Mouse (Mus musculus): ENCODE results near the gene Ctla2a. TPM values are rescaled to one million over a fixed set of nuclear protein-coding genes. Genes with fewer than 3 reads are reported as not detected.
"Not testable (repeated sequence)": the region's sequence is repeated elsewhere in the genome, so short reads cannot be mapped to it uniquely, and the experiment has no call there.

The Ctla2a gene
- polyA plus RNA-seq, 1 experiment from 2014 or later = 42.9 TPM

DNA sequence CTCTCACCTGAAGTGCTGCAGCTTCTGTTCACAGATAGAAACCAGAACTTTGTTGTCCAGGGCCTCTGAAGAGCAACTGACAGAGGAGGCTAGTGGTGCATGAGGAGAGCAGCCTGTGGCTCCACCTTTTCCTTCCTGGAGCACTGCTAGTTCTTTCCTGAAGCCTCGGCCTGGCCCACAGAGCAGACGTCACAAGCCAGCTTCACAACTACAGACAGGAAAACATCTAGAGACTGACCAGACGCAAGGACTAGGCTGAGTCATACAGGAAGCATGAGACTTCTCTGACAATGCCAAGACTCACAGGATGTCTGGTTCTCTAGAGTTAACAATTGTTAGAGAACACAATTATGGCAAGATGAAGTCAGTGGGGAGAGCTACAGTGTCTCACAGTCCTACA is 39.1 kb downstream of the Ctla2a start, which contains the start of gene Ctla2b:
Gene Ctla2b (minus strand): TSS at position 120 of the 400 bp plus-strand sequence.
- Histone ChIP-seq H3K9me3 (replicated peaks; ENCODE audit: low read length) (no peaks in the 10 kb centered on the region), H3K27ac (no peak within 1 kb of the TSS), H3K27me3 (ENCODE audit: insufficient read depth, low read length) (no peaks in the 10 kb centered on the region), H3K4me3 (replicated peaks; ENCODE audit: low read depth, low read length) (no peak within 1 kb of the TSS), H3K36me3 (ENCODE audit: insufficient read depth, low read length) (no peaks in the 10 kb centered on the region), H3K4me1 (replicated peaks; ENCODE audit: insufficient read depth, low read length) (no peaks in the 10 kb centered on the region), H3K9ac (ENCODE audit: low read depth, low read length) (no peak within 1 kb of the TSS), H3K4me2 (ENCODE audit: low read length) (no peak within 1 kb of the TSS)
- 54% methylated on average over 3 of the region's 3 CpGs for WGBS
- TF ChIP-seq CTCF (IDR thresholded peaks at IDR 0.05; ENCODE audit: low read depth) = no peak
- DNase-seq (ENCODE audit: low spot score) (peak; percentile 26), ATAC-seq (replicated peaks; ENCODE audit: low FRiP score, low read depth) (no peak; the same call in 1 of the 2 replicates)

DNA sequence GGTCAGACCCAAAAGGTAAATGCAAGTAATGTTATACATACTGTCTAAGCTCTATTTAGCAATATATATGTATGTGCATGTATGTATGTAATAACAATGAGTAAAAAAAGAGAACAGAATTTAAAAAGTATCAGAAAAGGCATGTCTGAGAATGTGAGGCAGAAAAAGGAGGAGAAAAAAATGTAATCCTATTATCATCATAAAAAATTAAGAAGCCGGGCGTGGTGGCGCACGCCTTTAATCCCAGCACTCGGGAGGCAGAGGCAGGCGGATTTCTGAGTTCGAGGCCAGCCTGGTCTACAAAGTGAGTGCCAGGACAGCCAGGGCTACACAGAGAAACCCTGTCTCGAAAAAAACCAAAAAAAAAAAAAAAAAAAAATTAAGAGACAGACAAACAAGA is 39.6 kb downstream of the Ctla2a start, which contains the start of gene Gm49392:
Gene Gm49392 (minus strand): TSS at position 101 of the 400 bp plus-strand sequence.
- not testable (repeated sequence) for H3K4me1 ChIP-seq (replicated peaks; ENCODE audit: insufficient read depth, low read length); H3K27ac ChIP-seq; H3K27me3 ChIP-seq (ENCODE audit: insufficient read depth, low read length); DNase-seq (ENCODE audit: low spot score); H3K36me3 ChIP-seq (ENCODE audit: insufficient read depth, low read length); H3K4me2 ChIP-seq (ENCODE audit: low read length); H3K4me3 ChIP-seq (replicated peaks; ENCODE audit: low read depth, low read length); H3K9me3 ChIP-seq (replicated peaks; ENCODE audit: low read length); ATAC-seq (replicated peaks; ENCODE audit: low FRiP score, low read depth); H3K9ac ChIP-seq (ENCODE audit: low read depth, low read length)
- WGBS = 80% methylated on average over 8 of the region's 8 CpGs

DNA sequence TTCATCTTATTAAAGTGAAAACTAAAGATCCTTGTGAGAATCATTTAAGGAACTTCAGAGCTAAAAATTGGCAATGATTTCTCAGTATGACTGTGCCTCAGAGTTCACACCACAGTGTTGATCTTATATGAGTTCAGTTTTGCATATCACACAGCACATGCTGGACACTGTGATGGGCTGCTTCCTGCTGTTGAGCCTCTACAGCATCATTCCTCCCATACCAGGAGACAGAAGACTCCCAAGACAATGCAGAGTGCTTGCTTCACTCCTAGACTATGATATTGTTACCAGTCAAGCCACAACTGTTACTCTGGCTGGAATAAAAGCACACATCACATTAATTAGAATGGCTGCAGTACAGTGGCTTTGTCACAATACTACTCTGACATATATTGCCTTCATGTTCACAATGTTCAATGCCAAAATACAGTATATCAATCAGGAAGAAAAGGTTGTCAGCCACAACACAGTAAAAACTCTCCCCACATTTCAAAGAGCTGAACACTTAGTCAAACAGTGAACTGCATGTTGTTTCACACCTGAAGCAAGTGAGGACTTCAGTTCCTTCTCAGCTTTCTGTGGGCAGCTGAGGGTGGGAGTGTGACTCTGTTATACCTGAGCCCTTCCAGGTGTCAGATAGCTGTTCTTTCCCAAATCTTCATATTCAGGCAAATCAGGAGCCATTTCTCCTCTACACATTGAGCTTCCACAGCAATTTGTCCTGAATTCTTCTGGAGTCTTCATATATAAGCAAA is 40.8 kb downstream of the Ctla2a start:
- H3K27ac ChIP-seq = no peak overlapping the region
- ATAC-seq (replicated peaks; ENCODE audit: low FRiP score, low read depth) = no peak
- no peak for DNase-seq (ENCODE audit: low spot score)
- no peak overlapping the region for H3K4me2 ChIP-seq (ENCODE audit: low read length)
- no peaks in the 10 kb centered on the region for H3K9me3 ChIP-seq (replicated peaks; ENCODE audit: low read length)
- no peak overlapping the region for H3K9ac ChIP-seq (ENCODE audit: low read depth, low read length)
- no peak overlapping the region for H3K4me3 ChIP-seq (replicated peaks; ENCODE audit: low read depth, low read length)
- TF ChIP-seq CTCF (IDR thresholded peaks at IDR 0.05; ENCODE audit: low read depth) = no peak
- H3K27me3 ChIP-seq (ENCODE audit: insufficient read depth, low read length) = no peaks in the 10 kb centered on the region
- no peaks in the 10 kb centered on the region for H3K36me3 ChIP-seq (ENCODE audit: insufficient read depth, low read length)
- no peaks in the 10 kb centered on the region for H3K4me1 ChIP-seq (replicated peaks; ENCODE audit: insufficient read depth, low read length)

DNA sequence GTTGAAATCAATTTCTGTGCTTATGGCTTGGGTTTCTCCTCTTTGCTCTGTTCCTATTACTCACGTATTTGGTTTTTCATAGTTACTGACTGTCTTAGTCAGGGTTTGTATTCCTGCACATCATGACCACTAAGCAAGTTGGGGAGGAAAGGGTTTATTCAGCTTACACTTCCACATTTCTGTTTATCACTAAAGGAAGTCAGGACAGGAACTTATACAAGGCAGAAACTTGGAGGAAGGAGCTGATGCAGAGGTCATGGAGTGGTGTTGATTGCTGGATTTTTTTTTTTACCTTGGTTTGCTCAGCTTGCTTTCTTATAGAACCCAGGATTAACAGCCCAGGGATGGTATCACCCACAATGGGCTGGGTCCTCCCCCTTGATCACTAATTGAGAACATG is 44.1 kb downstream of the Ctla2a start:
- no peaks in the 10 kb centered on the region for H3K9me3 ChIP-seq (replicated peaks; ENCODE audit: low read length)
- no peak overlapping the region for H3K27ac ChIP-seq
- no peaks in the 10 kb centered on the region for H3K4me1 ChIP-seq (replicated peaks; ENCODE audit: insufficient read depth, low read length)
- H3K9ac ChIP-seq (ENCODE audit: low read depth, low read length) = no peak overlapping the region
- WGBS = 97% methylated on average over 1 of the region's 1 CpGs
- H3K4me3 ChIP-seq (replicated peaks; ENCODE audit: low read depth, low read length) = no peak overlapping the region
- no peaks in the 10 kb centered on the region for H3K36me3 ChIP-seq (ENCODE audit: insufficient read depth, low read length)
- ATAC-seq (replicated peaks; ENCODE audit: low FRiP score, low read depth) (no peak), DNase-seq (ENCODE audit: low spot score) (no peak)
- no peak overlapping the region for H3K4me2 ChIP-seq (ENCODE audit: low read length)
- no peaks in the 10 kb centered on the region for H3K27me3 ChIP-seq (ENCODE audit: insufficient read depth, low read length)
- TF ChIP-seq CTCF (IDR thresholded peaks at IDR 0.05; ENCODE audit: low read depth) = no peak

Other genes with a start within 250 kb of the Ctla2a start
- not detected in 2 replicates for gene BC051665, start 150.3 kb downstream of the Ctla2a start, polyA plus RNA-seq (2015; fragmentation: Nextera tagmentation; extraction: Ambion mirVana)
- gene Ctsll3, start 133.8 kb downstream of the Ctla2a start, polyA plus RNA-seq (2015; fragmentation: Nextera tagmentation; extraction: Ambion mirVana) = not detected in 2 replicates
- 0.22 TPM in 1 of 2 replicates, not detected in the other for gene 4930486L24Rik, start 72.2 kb downstream of the Ctla2a start, polyA plus RNA-seq (2015; fragmentation: Nextera tagmentation; extraction: Ambion mirVana)
- gene Gm49392, start 39.7 kb downstream of the Ctla2a start, polyA plus RNA-seq (2015; fragmentation: Nextera tagmentation; extraction: Ambion mirVana) = 0.18 TPM in 1 of 2 replicates, not detected in the other
- 3.6 and 4.8 TPM in 2 replicates for gene Ctla2b, start 39.2 kb downstream of the Ctla2a start, polyA plus RNA-seq (2015; fragmentation: Nextera tagmentation; extraction: Ambion mirVana)
- gene Tpbpb, start 31.7 kb downstream of the Ctla2a start, polyA plus RNA-seq (2015; fragmentation: Nextera tagmentation; extraction: Ambion mirVana) = not detected in 2 replicates
- not detected in 2 replicates for gene Gm49393, start 1.0 kb downstream of the Ctla2a start, polyA plus RNA-seq (2015; fragmentation: Nextera tagmentation; extraction: Ambion mirVana)
- 0.66 and 2.6 TPM in 2 replicates for gene Gm49391, start 54 bp downstream of the Ctla2a start, polyA plus RNA-seq (2015; fragmentation: Nextera tagmentation; extraction: Ambion mirVana)
- not detected in 2 replicates for gene Tpbpa, start 5.4 kb upstream of the Ctla2a start, polyA plus RNA-seq (2015; fragmentation: Nextera tagmentation; extraction: Ambion mirVana)
- not detected in 2 replicates for gene Ctsj, start 69.3 kb upstream of the Ctla2a start, polyA plus RNA-seq (2015; fragmentation: Nextera tagmentation; extraction: Ambion mirVana)
- not detected in 2 replicates for gene Ctsq, start 104.0 kb upstream of the Ctla2a start, polyA plus RNA-seq (2015; fragmentation: Nextera tagmentation; extraction: Ambion mirVana)
- gene Ctsr, start 227.6 kb upstream of the Ctla2a start, polyA plus RNA-seq (2015; fragmentation: Nextera tagmentation; extraction: Ambion mirVana) = not detected in 2 replicates

Data from kidney, postnatal 0 days (tissue).